Mouse (Mus musculus) MN1 (cell line): Measurements from ENCODE around the gene Ear14.
"Not testable (repeated sequence)": the region's sequence is repeated elsewhere in the genome, so short reads cannot be mapped to it uniquely, and the experiment has no call there.

Experiments
- DNase-seq: peaks from one replicate; pipeline ENCODE4 v3.0.0-alpha.2; 2016; ENCODE audit warnings: low spot score

Ear14 gene

DNA sequence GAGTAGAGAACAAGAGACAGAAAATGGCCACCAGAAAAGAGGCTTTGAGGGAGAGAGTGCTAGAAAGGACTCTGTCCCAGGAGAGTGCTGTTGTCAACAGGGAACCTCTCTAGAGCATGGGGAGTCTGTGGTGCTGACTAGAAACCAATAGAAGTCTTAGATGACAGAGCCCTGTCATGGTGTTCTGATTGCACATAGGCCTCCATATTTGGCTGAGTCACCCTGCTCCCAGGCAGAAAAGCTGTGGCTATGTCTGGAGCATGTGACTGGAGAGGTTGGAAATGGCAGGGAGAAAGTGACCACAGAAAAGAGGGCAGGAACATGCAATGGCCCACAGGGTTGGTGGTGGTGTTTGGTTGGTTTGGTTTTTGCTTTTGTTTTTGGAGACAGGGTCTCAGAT lies 49.0 kb downstream of the Ear14 start:
- DNase-seq = not testable (repeated sequence)

DNA sequence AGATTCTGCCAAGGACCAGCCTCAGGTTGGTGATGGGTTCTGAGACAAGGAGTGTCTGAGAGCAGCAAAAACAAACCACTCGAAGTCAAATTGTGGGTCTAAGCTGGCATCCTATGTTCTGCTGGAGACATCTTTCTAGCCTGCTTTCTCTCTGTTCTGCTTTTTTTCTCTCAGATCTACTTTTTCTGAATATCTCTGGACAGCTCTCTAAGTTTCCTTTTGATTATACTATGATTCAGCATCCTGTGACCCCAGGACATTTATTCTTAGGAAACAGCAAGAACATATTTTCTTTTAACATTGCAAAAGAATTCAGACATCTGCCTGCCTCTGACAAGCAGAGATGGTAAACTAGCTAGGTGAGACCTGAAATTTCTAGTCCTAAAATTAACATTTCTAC lies 50.4 kb downstream of the Ear14 start:
- DNase-seq = no peak
